Mouse (Mus musculus) lung, postnatal 4 days (tissue): Measurements from ENCODE around the gene Ehd4.

Experiments
- DNase-seq, 2 experiments: peaks; one replicate each; pipeline ENCODE4 v3.0.0; 2021

Ehd4 gene

GRCm38 (mm10) chr2:120154361-120154894, at the start of gene Ehd4:
Gene Ehd4 (minus strand): TSS chr2:120154606.
- peak; percentile 99 for DNase-seq

GRCm38 (mm10) chr2:120203742-120204141, 49.3 kb upstream of the Ehd4 start:
- DNase-seq = no peak

GRCm38 (mm10) chr2:120200077-120200476, 45.7 kb upstream of the Ehd4 start:
- DNase-seq = no peak

GRCm38 (mm10) chr2:120188174-120188573, 33.8 kb upstream of the Ehd4 start:
- no peak for DNase-seq

GRCm38 (mm10) chr2:120187583-120187982, 33.2 kb upstream of the Ehd4 start:
- no peak for DNase-seq

- peak in 1 of 2 experiments; percentile 26 for DNase-seq
These were observed 31.3 kb upstream of the Ehd4 start for GRCm38 (mm10) chr2:120185527-120186276.

GRCm38 (mm10) chr2:120178936-120179335, 24.5 kb upstream of the Ehd4 start:
- DNase-seq = no peak

GRCm38 (mm10) chr2:120173718-120174117, 19.3 kb upstream of the Ehd4 start:
- peak; percentile 32 to 69 for DNase-seq

GRCm38 (mm10) chr2:120171362-120171761, 17.0 kb upstream of the Ehd4 start:
- no peak for DNase-seq

GRCm38 (mm10) chr2:120170726-120171125, 16.3 kb upstream of the Ehd4 start:
- DNase-seq = peak in 1 of 2 experiments; percentile 67

- DNase-seq = no peak
These were observed 15.0 kb upstream of the Ehd4 start for GRCm38 (mm10) chr2:120169382-120169781.

- no peak for DNase-seq
These were observed 13.4 kb upstream of the Ehd4 start for GRCm38 (mm10) chr2:120167763-120168162.

GRCm38 (mm10) chr2:120165474-120165873, 11.1 kb upstream of the Ehd4 start:
- no peak for DNase-seq

GRCm38 (mm10) chr2:120159434-120159833, 5.0 kb upstream of the Ehd4 start:
- DNase-seq = no peak

- DNase-seq = peak; percentile 48 to 65
These were observed 4.4 kb upstream of the Ehd4 start for GRCm38 (mm10) chr2:120158846-120159245.

GRCm38 (mm10) chr2:120158016-120158415, 3.6 kb upstream of the Ehd4 start:
- peak in 1 of 2 experiments; percentile 22 for DNase-seq

GRCm38 (mm10) chr2:120157606-120158005, 3.2 kb upstream of the Ehd4 start:
- no peak for DNase-seq

- DNase-seq = peak; percentile 27 to 31
These were observed 633 bp downstream of the Ehd4 start for GRCm38 (mm10) chr2:120153586-120154360.

- no peak for DNase-seq
These were observed 3.8 kb downstream of the Ehd4 start for GRCm38 (mm10) chr2:120150571-120150970.

GRCm38 (mm10) chr2:120149634-120150033, 4.8 kb downstream of the Ehd4 start:
- no peak for DNase-seq

- DNase-seq = no peak
These were observed 6.4 kb downstream of the Ehd4 start for GRCm38 (mm10) chr2:120147999-120148398.

GRCm38 (mm10) chr2:120147364-120147763, 7.0 kb downstream of the Ehd4 start:
- no peak for DNase-seq

GRCm38 (mm10) chr2:120146543-120146942, 7.9 kb downstream of the Ehd4 start:
- DNase-seq = no peak

- DNase-seq = no peak
These were observed 10.0 kb downstream of the Ehd4 start for GRCm38 (mm10) chr2:120144390-120144789.
